Mouse (Mus musculus): ENCODE measurements at regions not wholly inside any gene's neighbourhood (a gene's known extent, or its start where the extent isn't known, plus 50 kb on each side); places are given as distances from the start of the nearest gene placed in this dataset.

DNA sequence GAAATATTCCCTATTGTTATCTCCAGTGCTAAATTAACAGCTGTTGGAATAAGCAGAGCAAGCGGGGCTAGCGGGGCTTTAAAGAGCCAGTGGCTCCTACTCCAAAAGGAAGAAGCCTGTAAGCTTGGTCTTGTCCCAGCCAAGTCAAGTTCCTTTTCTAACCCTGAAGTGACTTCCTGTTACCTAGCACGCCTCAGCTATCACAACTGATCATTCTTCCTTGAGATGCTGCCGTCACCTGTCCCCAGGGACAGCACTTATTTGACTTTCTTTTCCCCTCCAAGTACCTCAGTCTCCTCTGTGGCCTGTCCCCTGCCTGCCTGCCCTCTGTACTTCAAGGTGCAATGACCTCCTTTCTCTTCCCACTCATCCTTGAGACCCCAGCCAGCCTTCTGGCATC is 57.4 kb upstream of the Cpeb4 start:
- no peak for DNase-seq
- H3K4me1 ChIP-seq (replicated peaks; ENCODE audit: control insufficient read depth, insufficient read depth, low read length), result peaks cover 6% of the 10 kb centered on the region; the same call in 1 of the 2 replicates
- 57% methylated on average over 4 of the region's 4 CpGs for WGBS
- no peaks in the 10 kb centered on the region for H3K36me3 ChIP-seq (ENCODE audit: control insufficient read depth, insufficient read depth, low read length)
- H3K4me3 ChIP-seq (ENCODE audit: control insufficient read depth, insufficient read depth, low read length), result no peak overlapping the region
- H3K27ac ChIP-seq (ENCODE audit: control insufficient read depth, insufficient read depth, low read length), result no peak overlapping the region
- no peaks in the 10 kb centered on the region for H3K27me3 ChIP-seq (ENCODE audit: control insufficient read depth, insufficient read depth, low read length)
- TF ChIP-seq POLR2A (IDR thresholded peaks at IDR 0.05; ENCODE audit: control insufficient read depth, extremely low read depth, insufficient read depth, low read length, poor library complexity) (no peak), CTCF (IDR thresholded peaks at IDR 0.05; ENCODE audit: borderline replicate concordance, control insufficient read depth, extremely low read depth, insufficient read depth, low read length, poor library complexity) (no peak)

DNA sequence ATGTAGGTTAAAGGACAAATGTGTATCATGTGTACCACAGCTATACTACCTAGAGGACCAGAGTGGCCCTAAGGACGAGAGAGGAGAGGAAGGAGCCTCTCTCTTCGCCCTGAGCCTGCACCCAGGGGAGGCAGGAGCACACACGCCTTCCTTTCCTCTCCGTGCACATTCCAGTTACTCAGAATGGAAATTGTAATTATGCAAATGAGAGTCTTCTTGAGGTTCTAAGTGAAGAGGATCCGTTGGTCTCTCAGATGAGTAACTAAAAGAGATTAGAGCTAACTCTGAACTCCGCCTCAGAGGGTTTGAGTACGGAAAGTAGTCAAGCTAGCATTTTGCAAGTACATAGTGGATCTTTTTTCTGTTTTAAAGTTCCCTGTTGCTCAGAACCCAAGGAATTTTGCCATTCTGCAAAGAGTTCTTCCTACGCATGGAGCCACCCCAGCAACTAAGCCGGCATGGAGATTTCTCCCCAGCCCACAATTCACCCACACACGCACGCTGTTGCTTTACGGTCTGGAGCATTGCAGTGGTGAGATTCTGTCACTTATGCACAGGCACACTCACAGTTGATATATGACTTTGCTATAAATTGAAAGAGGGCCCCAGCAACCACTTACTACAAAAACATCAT is 56.0 kb upstream of the Cpeb4 start:
- 93% methylated on average over 12 of the region's 12 CpGs for WGBS
- TF ChIP-seq POLR2A (IDR thresholded peaks at IDR 0.05; ENCODE audit: control insufficient read depth, extremely low read depth, insufficient read depth, low read length, poor library complexity) (no peak), CTCF (IDR thresholded peaks at IDR 0.05; ENCODE audit: borderline replicate concordance, control insufficient read depth, extremely low read depth, insufficient read depth, low read length, poor library complexity) (no peak)
- Histone ChIP-seq H3K36me3 (ENCODE audit: control insufficient read depth, insufficient read depth, low read length) (no peaks in the 10 kb centered on the region), H3K27me3 (ENCODE audit: control insufficient read depth, insufficient read depth, low read length) (no peaks in the 10 kb centered on the region), H3K4me3 (ENCODE audit: control insufficient read depth, insufficient read depth, low read length) (no peak overlapping the region), H3K4me1 (replicated peaks; ENCODE audit: control insufficient read depth, insufficient read depth, low read length) (peaks cover 8% of the 10 kb centered on the region; the same call in 1 of the 2 replicates), H3K27ac (ENCODE audit: control insufficient read depth, insufficient read depth, low read length) (no peak overlapping the region)
- DNase-seq, result no peak

DNA sequence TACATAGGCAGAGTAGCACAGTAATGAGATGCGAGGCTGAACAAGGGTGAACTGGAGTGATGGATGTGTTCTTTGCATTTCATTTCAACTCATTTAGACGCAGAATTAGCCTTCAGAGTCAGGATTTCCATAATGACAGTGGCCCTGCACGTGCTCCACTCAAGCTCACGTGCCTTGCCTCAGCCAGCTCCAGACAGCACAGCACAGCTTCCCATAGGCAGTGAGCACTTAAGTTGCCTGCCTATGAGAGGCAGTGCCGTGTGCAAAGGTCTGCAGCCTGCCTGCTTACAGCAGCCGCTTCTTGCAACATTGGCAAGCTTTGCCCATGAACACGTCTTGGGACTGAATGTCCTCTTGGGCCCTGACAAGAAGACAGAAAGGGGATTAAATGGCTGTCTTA is 54.0 kb upstream of the Cpeb4 start:
- Histone ChIP-seq H3K36me3 (ENCODE audit: control insufficient read depth, insufficient read depth, low read length) (no peaks in the 10 kb centered on the region), H3K4me1 (replicated peaks; ENCODE audit: control insufficient read depth, insufficient read depth, low read length) (peaks cover 14% of the 10 kb centered on the region), H3K27ac (ENCODE audit: control insufficient read depth, insufficient read depth, low read length) (no peak overlapping the region), H3K4me3 (ENCODE audit: control insufficient read depth, insufficient read depth, low read length) (no peak overlapping the region), H3K27me3 (ENCODE audit: control insufficient read depth, insufficient read depth, low read length) (no peaks in the 10 kb centered on the region)
- no peak for DNase-seq
- no peak for TF ChIP-seq POLR2A (IDR thresholded peaks at IDR 0.05; ENCODE audit: control insufficient read depth, extremely low read depth, insufficient read depth, low read length, poor library complexity)
- WGBS, result 95% methylated on average over 7 of the region's 7 CpGs

DNA sequence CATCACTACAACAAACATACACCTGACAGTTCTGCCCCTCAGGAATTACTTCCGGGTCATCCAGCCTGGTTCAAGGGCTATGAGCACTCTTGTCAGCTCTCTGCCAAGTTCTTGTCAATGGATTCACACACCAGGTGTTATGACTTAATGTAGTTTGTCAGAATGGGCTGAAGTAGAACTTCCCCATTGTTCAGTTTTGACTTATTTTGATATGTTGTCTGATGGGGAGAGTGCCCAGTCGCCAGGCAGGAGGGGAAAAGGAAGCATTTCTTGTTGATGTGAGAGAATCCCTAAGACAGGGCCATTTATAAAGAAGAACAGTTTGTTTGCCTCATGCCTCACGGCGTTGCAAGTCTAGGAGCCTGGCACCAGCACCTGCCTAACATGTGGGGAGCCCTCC is 52.0 kb upstream of the Cpeb4 start:
- Histone ChIP-seq H3K4me1 (replicated peaks; ENCODE audit: control insufficient read depth, insufficient read depth, low read length) (peaks cover 22% of the 10 kb centered on the region), H3K36me3 (ENCODE audit: control insufficient read depth, insufficient read depth, low read length) (no peaks in the 10 kb centered on the region), H3K27me3 (ENCODE audit: control insufficient read depth, insufficient read depth, low read length) (no peaks in the 10 kb centered on the region), H3K4me3 (ENCODE audit: control insufficient read depth, insufficient read depth, low read length) (no peak overlapping the region), H3K27ac (ENCODE audit: control insufficient read depth, insufficient read depth, low read length) (no peak overlapping the region)
- TF ChIP-seq CTCF (IDR thresholded peaks at IDR 0.05; ENCODE audit: borderline replicate concordance, control insufficient read depth, extremely low read depth, insufficient read depth, low read length, poor library complexity) (no peak), POLR2A (IDR thresholded peaks at IDR 0.05; ENCODE audit: control insufficient read depth, extremely low read depth, insufficient read depth, low read length, poor library complexity) (no peak)
- WGBS, result 58% methylated on average over 4 of the region's 4 CpGs
- no peak for DNase-seq

DNA sequence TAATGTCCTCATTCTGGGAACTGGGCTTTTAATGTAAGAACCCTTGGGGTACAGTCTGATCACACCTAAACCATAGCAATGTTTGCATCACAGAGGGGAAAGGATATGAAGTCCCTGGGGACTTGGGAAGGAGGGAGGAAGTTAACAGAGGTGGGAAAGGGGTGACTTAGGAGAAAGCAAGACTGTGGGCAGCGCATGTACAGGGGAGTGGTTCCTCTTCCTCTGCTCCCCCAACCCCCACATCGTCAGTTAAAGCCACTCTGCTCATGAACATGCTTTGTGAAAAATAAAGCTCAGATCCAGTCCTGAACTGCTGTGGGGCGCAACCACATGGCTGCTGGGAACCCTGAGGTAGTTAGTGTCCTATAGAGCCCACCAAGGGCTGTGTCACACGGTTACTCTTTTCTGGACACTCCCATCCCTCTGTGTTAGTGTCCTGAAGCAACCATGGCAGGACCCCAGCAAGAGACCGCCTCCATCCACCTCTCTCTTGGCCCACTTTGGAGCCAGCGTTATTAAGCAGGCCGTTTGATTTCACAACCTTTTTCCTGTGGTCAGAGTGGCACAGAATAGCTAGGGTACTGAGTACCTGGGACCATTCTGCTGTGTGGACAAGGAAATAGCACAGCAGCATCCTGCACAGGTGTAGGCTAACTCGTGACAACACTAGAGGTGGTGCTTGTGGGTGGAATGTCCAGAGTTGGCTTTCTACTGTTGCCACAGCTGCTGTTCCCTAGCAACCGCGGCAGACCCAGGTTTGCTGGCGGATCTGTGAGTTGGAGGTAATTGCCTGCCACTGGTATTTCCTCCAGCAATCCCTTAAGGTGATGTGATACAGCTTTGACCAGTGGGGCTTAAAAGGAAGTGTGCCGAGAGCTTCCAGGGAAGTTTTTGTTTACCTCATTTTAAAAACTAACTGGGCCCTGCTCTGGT is 50.3 kb upstream of the Cpeb4 start:
- TF ChIP-seq POLR2A (IDR thresholded peaks at IDR 0.05; ENCODE audit: control insufficient read depth, extremely low read depth, insufficient read depth, low read length, poor library complexity) (no peak), CTCF (IDR thresholded peaks at IDR 0.05; ENCODE audit: borderline replicate concordance, control insufficient read depth, extremely low read depth, insufficient read depth, low read length, poor library complexity) (no peak)
- WGBS, result 21% methylated on average over 12 of the region's 12 CpGs
- DNase-seq, result no peak
- H3K27ac ChIP-seq (ENCODE audit: control insufficient read depth, insufficient read depth, low read length), result no peak overlapping the region
- no peaks in the 10 kb centered on the region for H3K27me3 ChIP-seq (ENCODE audit: control insufficient read depth, insufficient read depth, low read length)
- peaks cover 23% of the 10 kb centered on the region for H3K4me1 ChIP-seq (replicated peaks; ENCODE audit: control insufficient read depth, insufficient read depth, low read length)
- H3K4me3 ChIP-seq (ENCODE audit: control insufficient read depth, insufficient read depth, low read length), result no peak overlapping the region
- no peaks in the 10 kb centered on the region for H3K36me3 ChIP-seq (ENCODE audit: control insufficient read depth, insufficient read depth, low read length)
